Mouse (Mus musculus): Measurements from ENCODE around the gene Rps21.

Gene Rps21

GRCm38 (mm10) chr2:180289440-180290108 is 32.4 kb downstream of the Rps21 start, which contains the start of gene Rbbp8nl:
TSS of gene Rbbp8nl (minus strand) at chr2:180289879.
- DNase-seq (ENCODE audit: low read depth in 1 of 2, low spot score in 2 of 2): no peak

GRCm38 (mm10) chr2:180290503-180290902 is 33.3 kb downstream of the Rps21 start:
- no peak for DNase-seq (ENCODE audit: low read depth in 1 of 2, low spot score in 2 of 2)

- DNase-seq (ENCODE audit: low read depth in 1 of 2, low spot score in 2 of 2): no peak
These were observed 34.4 kb downstream of the Rps21 start for GRCm38 (mm10) chr2:180291566-180291965.

GRCm38 (mm10) chr2:180292026-180292425 is 34.8 kb downstream of the Rps21 start:
- DNase-seq (ENCODE audit: low read depth in 1 of 2, low spot score in 2 of 2): no peak

GRCm38 (mm10) chr2:180292906-180293305 is 35.7 kb downstream of the Rps21 start:
- DNase-seq (ENCODE audit: low read depth in 1 of 2, low spot score in 2 of 2): no peak

GRCm38 (mm10) chr2:180300252-180300651 is 43.1 kb downstream of the Rps21 start:
- no peak for DNase-seq (ENCODE audit: low read depth in 1 of 2, low spot score in 2 of 2)

- no peak for DNase-seq (ENCODE audit: low read depth in 1 of 2, low spot score in 2 of 2)
These were observed 43.6 kb downstream of the Rps21 start for GRCm38 (mm10) chr2:180300771-180301170.

- DNase-seq (ENCODE audit: low read depth in 1 of 2, low spot score in 2 of 2): no peak
These were observed 45.0 kb downstream of the Rps21 start for GRCm38 (mm10) chr2:180302201-180302600.

- DNase-seq (ENCODE audit: low read depth in 1 of 2, low spot score in 2 of 2): no peak
These were observed 46.3 kb downstream of the Rps21 start for GRCm38 (mm10) chr2:180303468-180303867.

- DNase-seq (ENCODE audit: low read depth in 1 of 2, low spot score in 2 of 2): no peak
These were observed 47.4 kb downstream of the Rps21 start for GRCm38 (mm10) chr2:180304554-180304953.

- no peak for DNase-seq (ENCODE audit: low read depth in 1 of 2, low spot score in 2 of 2)
These were observed 48.3 kb downstream of the Rps21 start for GRCm38 (mm10) chr2:180305490-180305889.

GRCm38 (mm10) chr2:180306009-180306408 is 48.8 kb downstream of the Rps21 start:
- DNase-seq (ENCODE audit: low read depth in 1 of 2, low spot score in 2 of 2): no peak

GRCm38 (mm10) chr2:180306423-180307168 is 49.4 kb downstream of the Rps21 start:
- DNase-seq (ENCODE audit: low read depth in 1 of 2, low spot score in 2 of 2): no peak

- DNase-seq (ENCODE audit: low read depth in 1 of 2, low spot score in 2 of 2): no peak
These were observed 50.5 kb downstream of the Rps21 start for GRCm38 (mm10) chr2:180307680-180308079.
